Mouse (Mus musculus) forebrain, embryonic 14.5 days (tissue): ENCODE data around the gene Fam131c. TPM values are rescaled to one million over a fixed set of nuclear protein-coding genes. Genes with fewer than 3 reads are reported as not detected.

Source experiments
- ATAC-seq: fragments of 200-750 bp; cut with Nextera tagmentation; 2 replicates; pipeline ENCODE4 v1.8.0; 2017; ENCODE audit warnings: mild to moderate bottlenecking, moderate library complexity
- DNase-seq: peaks from one replicate; pipeline ENCODE4 v3.0.0-alpha.2; 2015; ENCODE audit warnings: low spot score
- H3K27ac ChIP-seq: fragments of 300-500 bp; sonication (generic); 2 replicates; pipeline ENCODE4 v1.5.1; 2014; ENCODE audit warnings: low read depth, mild to moderate bottlenecking, control low read depth, low read length, moderate library complexity
- H3K27me3 ChIP-seq: fragments of 300-500 bp; sonication (generic); replicated peaks from 2 replicates; pipeline ENCODE4 v1.6.1; 2014; ENCODE audit warnings: low read length, control low read depth, mixed read lengths; ENCODE audit not compliant: control insufficient read depth, insufficient read depth
- H3K36me3 ChIP-seq: fragments of 300-500 bp; sonication (generic); 2 replicates; pipeline ENCODE4 v1.6.1; 2014; ENCODE audit warnings: low read length, control low read depth; ENCODE audit not compliant: control insufficient read depth, insufficient read depth
- H3K4me1 ChIP-seq: fragments of 300-500 bp; sonication (generic); 2 replicates; pipeline ENCODE4 v1.6.1; 2014; ENCODE audit warnings: antibody characterized with exemption, low read length, control low read depth; ENCODE audit not compliant: control insufficient read depth, insufficient read depth
- H3K4me2 ChIP-seq: fragments of 300-500 bp; sonication (generic); 2 replicates; pipeline ENCODE4 v1.6.1; 2014; ENCODE audit warnings: mild to moderate bottlenecking, control low read depth, low read length
- H3K4me3 ChIP-seq: fragments of 300-500 bp; sonication (generic); 2 replicates; pipeline ENCODE4 v1.5.1; 2014; ENCODE audit warnings: low read depth, low read length, control low read depth
- H3K9ac ChIP-seq: fragments of 300-500 bp; sonication (generic); 2 replicates; pipeline ENCODE4 v1.6.1; 2014; ENCODE audit warnings: mild to moderate bottlenecking, low read length, control low read depth, moderate library complexity
- H3K9me3 ChIP-seq: fragments of 300-500 bp; sonication (generic); replicated peaks from 2 replicates; pipeline ENCODE4 v1.6.1; 2016; ENCODE audit warnings: low read length, control low read depth, mixed read lengths; ENCODE audit not compliant: control insufficient read depth
- WGBS: fragments of 180-500 bp; shearing (Covaris S2); extraction: QIAGEN DNeasy Blood & Tissue Kit; methylation state at CpG from one replicate; pipeline ENCODE4 v1.1.7; 2014; 5-methylcytosine and 5-hydroxymethylcytosine counted together
- microRNA-seq: library from miRNA; unstranded; fragments of <30 nt; microRNA quantifications from one replicate; pipeline ENCODE4, GENCODE M21; 2016
- polyA plus RNA-seq: library from polyadenylated mRNA; unstranded; fragments of >200 nt; fragmentation: Nextera tagmentation; extraction: Ambion mirVana; gene quantifications from 2 replicates; pipeline ENCODE4 v1.2.1, GENCODE M21; 2014

Gene Fam131c
- polyA plus RNA-seq, 1 experiment from 2014 or later = 10.2 TPM

DNA sequence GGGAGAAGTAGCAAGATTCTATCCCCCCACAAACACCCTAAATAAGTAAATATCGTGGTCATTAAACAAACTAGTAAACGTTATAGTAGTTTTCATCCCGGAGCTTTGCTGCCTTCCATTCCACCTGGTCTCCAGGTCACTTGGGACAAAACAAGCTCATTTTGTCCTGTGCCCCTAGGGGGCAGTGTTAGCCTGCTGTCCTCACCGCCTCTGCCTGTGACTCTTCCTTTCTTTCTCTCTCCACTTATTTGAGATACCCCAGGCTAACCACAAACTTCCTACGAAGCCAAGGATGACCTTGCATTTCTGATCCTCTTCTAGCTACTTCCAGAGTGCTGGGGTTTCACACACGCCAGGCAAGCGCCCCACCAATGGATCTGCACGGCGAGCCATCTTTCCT is 63.0 kb downstream of the Fam131c start:
- DNase-seq (peak; percentile 72), ATAC-seq (no peak)
- no peaks in the 10 kb centered on the region for H3K36me3 ChIP-seq
- H3K4me3 ChIP-seq = no peak overlapping the region
- H3K4me1 ChIP-seq = no peaks in the 10 kb centered on the region
- no peak overlapping the region for H3K9ac ChIP-seq
- H3K9me3 ChIP-seq = no peaks in the 10 kb centered on the region
- no peak overlapping the region for H3K4me2 ChIP-seq
- no peaks in the 10 kb centered on the region for H3K27me3 ChIP-seq
- 46% methylated on average over 9 of the region's 9 CpGs for WGBS
- H3K27ac ChIP-seq = no peak overlapping the region

DNA sequence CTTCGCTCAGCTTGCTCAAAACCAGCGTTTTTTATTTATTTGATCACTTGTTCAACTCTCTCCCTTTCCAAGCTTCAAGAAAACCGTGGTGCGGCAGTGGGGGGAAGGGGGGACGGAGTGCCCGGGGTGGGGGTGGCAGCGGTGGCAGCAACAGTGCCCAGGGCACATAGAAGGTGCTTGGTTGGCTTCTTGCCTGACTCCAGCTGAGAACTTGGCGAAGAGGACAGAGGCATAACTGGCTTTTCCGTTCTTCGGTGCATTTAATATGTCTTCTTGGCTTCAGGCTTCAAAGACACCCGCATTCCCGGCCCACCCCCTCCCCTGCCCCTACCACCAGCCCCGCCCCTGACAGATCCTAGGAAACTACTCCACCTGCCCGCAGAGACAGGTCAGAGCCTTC is 64.6 kb downstream of the Fam131c start:
- DNase-seq (no peak), ATAC-seq (no peak)
- Histone ChIP-seq H3K27ac (no peak overlapping the region), H3K4me1 (no peaks in the 10 kb centered on the region), H3K9ac (no peak overlapping the region), H3K4me2 (no peak overlapping the region), H3K27me3 (no peaks in the 10 kb centered on the region), H3K9me3 (no peaks in the 10 kb centered on the region), H3K36me3 (no peaks in the 10 kb centered on the region), H3K4me3 (no peak overlapping the region)
- 64% methylated on average over 14 of the region's 14 CpGs for WGBS

- DNase-seq (no peak), ATAC-seq (no peak)
- H3K9me3 ChIP-seq = no peaks in the 10 kb centered on the region
- H3K27ac ChIP-seq = no peak overlapping the region
- H3K36me3 ChIP-seq = no peaks in the 10 kb centered on the region
- no peaks in the 10 kb centered on the region for H3K4me1 ChIP-seq
- WGBS = 83% methylated on average over 18 of the region's 18 CpGs
- H3K9ac ChIP-seq = no peak overlapping the region
- H3K4me2 ChIP-seq = no peak overlapping the region
- H3K4me3 ChIP-seq = no peak overlapping the region
- no peaks in the 10 kb centered on the region for H3K27me3 ChIP-seq
These were observed 65.2 kb downstream of the Fam131c start for GRCm38 (mm10) chr4:141433191-141433590.

Small RNA genes lying within 50 kb of the gene (microRNA-seq; reads per million reads assigned to microRNA genes)
- not detected for gene Gm25690

Other genes with a start within 250 kb of the Fam131c start
- 37.0 and 38.9 TPM in 2 replicates for gene Szrd1, start 228.4 kb upstream of the Fam131c start, polyA plus RNA-seq
- 22.3 and 29.5 TPM in 2 replicates for gene Fbxo42, start 220.3 kb upstream of the Fam131c start, polyA plus RNA-seq
- 6.5 and 6.7 TPM in 2 replicates for gene Rsg1, start 154.3 kb upstream of the Fam131c start, polyA plus RNA-seq
- gene Arhgef19, start 128.7 kb upstream of the Fam131c start, polyA plus RNA-seq = 0.65 and 1.1 TPM in 2 replicates
- gene Epha2, start 67.0 kb upstream of the Fam131c start, polyA plus RNA-seq = 0.58 and 0.64 TPM in 2 replicates
- gene Clcnka, start 30.5 kb downstream of the Fam131c start, polyA plus RNA-seq = not detected in 2 replicates
- not detected in 2 replicates for gene Clcnkb, start 47.8 kb downstream of the Fam131c start, polyA plus RNA-seq
- gene Hspb7, start 52.6 kb downstream of the Fam131c start, polyA plus RNA-seq = not detected in 2 replicates
- 0.33 TPM in 1 of 2 replicates, not detected in the other for gene Srarp, start 67.9 kb downstream of the Fam131c start, polyA plus RNA-seq
- gene Zbtb17, start 76.4 kb downstream of the Fam131c start, polyA plus RNA-seq = 41.3 and 46.5 TPM in 2 replicates
- gene Spen, start 170.4 kb downstream of the Fam131c start, polyA plus RNA-seq = 10.7 and 14.0 TPM in 2 replicates
- 15.1 and 19.7 TPM in 2 replicates for gene Fblim1, start 237.9 kb downstream of the Fam131c start, polyA plus RNA-seq